Mouse (Mus musculus) spleen, postnatal 36 days (tissue): ENCODE data around the gene Try5.
"Not testable (repeated sequence)": the region's sequence is repeated elsewhere in the genome, so short reads cannot be mapped to it uniquely, and the experiment has no call there.

Experiments used
- DNase-seq, 2 experiments: peaks; one replicate each; pipeline ENCODE4 v3.0.0; 2022; ENCODE audit warnings: low spot score in 2 of 2, mixed read lengths in 1 of 2

Gene Try5

DNA sequence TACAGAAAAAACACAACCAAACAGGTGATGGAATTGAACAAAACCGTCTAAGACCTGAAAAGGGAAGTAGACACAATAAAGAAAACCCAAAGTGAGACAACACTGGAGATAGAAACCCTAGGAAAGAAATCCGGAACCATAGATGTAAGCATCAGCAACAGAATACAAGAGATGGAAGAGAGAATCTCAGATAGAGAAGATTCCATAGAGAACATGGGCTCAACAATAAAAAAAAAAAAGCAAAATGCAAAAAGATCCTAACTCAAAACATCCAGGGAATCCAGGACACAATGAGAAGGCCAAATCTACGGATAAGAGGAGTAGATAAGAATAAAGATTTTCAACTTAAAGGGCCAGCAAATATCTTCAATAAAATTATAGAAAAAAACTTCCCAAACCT lies at the start of gene Try5:
Try5 (minus strand) TSS at position 101 of the 400 bp plus-strand sequence.
- not testable (repeated sequence) for DNase-seq

DNA sequence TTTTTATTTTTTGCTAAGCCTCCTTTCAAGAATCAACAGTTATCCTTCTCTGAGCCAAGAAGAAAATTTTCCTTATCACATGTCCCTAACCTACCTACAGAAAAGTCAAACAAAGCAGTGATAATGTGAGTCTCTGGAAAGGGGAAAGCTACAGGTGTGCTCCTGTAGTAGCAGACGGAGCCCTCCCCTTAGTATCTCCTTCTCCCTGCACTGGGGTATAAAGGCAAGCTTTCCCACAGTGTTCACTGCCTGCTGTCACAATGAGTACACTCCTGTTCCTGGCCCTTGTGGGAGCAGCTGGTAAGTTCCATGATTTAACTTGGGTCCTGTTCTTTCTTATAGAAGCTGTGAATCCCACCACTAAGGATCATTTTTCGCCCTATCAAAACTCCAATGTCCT lies 37.3 kb upstream of the Try5 start, which contains the start of gene Try10:
Try10 (plus strand) TSS at position 174 of the 400 bp plus-strand sequence.
- no peak for DNase-seq

DNA sequence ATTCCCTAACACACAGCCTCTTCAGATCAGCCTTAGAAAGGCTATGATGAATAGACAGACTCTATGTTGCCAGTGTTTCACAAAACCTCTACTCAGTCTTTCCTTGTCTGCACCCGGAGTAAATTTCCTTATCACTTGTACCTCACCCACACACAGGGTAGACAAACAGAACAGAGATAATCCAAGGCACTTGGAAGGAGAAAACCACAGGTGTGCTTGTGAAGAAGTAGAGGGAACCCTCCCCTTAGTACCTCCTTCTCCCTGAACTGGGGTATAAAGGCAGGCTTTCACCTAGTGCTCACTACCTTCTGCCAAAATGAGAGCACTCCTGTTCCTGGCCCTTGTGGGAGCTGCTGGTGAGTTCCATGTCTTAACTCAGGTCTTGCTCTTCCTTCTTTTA lies 14.7 kb downstream of the Try5 start, which contains the start of gene Try4:
Try4 (plus strand) TSS at position 301 of the 400 bp plus-strand sequence.
- DNase-seq: no peak

DNA sequence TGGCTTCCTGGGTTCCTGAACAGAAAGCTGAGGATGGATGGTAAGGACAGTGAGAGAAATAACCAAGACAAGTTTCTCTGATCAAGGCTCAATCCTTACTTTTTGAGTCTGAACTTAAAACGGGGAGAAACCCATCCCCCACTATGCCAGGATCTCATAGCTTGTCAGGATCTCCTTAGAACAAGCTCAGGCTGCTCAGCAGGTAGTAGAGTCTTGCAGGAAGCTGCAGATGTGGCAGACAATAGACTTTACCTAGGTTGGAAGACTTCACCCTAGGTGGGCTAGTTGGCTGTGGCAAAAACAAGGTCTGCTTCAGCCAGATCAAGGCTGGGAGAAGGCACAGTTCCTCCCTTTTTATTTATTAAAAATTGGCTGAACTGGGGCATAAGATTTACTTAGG lies 18.4 kb downstream of the Try5 start:
- no peak for DNase-seq

DNA sequence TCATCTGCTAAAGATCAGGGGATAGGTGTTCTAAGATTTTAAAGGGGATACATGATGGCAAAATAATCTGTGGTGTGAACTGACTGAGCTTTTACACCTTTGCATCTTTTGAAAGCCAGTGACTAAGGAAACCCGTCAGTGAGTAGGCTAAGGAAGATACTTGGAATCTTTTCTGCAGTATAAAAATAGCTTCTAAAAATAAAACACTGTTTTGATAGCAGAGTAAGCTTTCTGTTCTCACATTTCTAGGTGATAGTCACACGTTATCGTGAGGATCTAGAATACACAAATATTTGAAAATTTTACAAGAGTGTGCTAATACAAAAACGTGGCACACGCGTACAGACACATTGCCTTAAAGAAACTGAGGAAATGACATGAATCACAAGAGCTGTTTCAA lies 50.5 kb downstream of the Try5 start:
- no peak for DNase-seq

DNA sequence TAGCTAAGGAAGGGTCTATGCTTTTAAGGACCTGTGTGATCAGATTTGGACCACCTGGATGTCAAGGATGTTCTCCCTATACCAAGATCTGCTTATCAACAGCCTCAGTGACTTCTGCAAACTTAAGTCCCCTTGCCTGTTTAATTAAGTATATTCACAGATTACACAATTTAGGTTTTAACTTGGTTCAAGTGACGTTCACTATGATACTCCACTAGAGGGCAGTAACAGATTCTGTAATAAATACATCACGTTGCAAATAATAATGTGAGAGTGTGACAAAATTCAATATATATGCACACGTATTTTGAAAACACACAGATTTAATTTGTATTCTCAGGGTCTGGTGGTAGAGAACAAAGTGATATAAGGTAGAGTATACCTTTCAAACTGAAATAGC lies 53.8 kb downstream of the Try5 start:
- no peak for DNase-seq
